Comparison of ENCODE assay signal across 8 mouse cellular contexts in the genomic region with DNA sequence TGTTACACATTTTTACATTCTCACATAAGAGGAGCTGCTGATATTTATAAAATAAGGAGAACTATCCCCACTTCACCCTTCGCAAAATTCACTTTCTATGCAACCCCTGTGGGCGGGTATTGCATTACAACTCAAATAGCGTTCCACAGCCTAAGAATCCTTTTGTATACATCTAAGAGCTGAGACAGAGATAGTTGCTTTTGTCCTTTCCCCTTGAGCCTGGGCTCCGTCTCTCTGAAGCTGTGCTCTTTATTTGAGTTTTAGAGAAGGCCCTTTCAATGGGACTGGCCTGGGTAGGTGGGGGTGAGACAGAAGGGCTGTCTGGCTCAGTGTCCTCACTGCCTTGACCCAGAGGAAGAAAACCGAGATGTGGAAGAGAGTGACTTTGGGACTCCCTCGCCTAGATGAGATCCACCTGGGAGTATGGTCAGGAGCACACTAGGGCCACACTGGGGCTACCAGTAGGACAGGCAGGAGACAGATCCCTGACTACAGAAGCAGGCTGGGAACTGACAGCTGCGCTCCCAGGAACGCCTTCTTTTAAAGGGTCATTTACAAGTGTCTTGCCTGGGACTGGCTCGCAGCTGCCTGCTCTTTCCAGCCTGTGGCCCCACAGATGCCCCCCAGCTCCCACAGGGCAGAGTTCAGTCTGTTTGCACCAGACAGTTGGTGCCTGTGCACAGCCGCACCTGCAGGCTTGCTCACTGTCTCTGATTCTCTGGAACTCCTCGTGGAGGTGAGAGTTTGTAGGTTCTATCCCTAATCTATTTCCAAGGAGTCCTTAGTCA.
A peak's percentile ranks its signal among the peaks of the same experiment; 100 is the strongest.
DNase-seq lines count a peak whose midpoint lies in the region; ATAC-seq and TF ChIP-seq lines count a peak whose summit lies in the region.

No protein-coding gene starts in this region.

- H3K9me3 ChIP-seq in heart, embryonic 10.5 days, result no peaks in the 10 kb centered on the region
- H3K9me3 ChIP-seq in forebrain, embryonic 14.5 days (replicated peaks; ENCODE audit: control insufficient read depth, low read length), result no peaks in the 10 kb centered on the region
- no peaks in the 10 kb centered on the region for H3K9me3 ChIP-seq in neural tube, embryonic 11.5 days (ENCODE audit: control insufficient read depth, low read length)

- peaks cover 22% of the 10 kb centered on the region for H3K27me3 ChIP-seq in heart, embryonic 10.5 days (ENCODE audit: insufficient read depth, poor library complexity, severe bottlenecking)
- 0 out of 2 replicates have a peak, but pooled peaks cover 2% of the 10 kb centered on the region for H3K27me3 ChIP-seq in forebrain, embryonic 14.5 days (replicated peaks; ENCODE audit: control insufficient read depth, insufficient read depth, low read length)
- H3K27me3 ChIP-seq in neural tube, embryonic 11.5 days (ENCODE audit: control insufficient read depth, insufficient read depth, low read length), result no peaks in the 10 kb centered on the region; the same call in 1 of the 2 replicates
- H3K27me3 ChIP-seq in cerebellum, adult 2 months (ENCODE audit: control insufficient read depth, insufficient read depth, low read length), result peaks cover 2% of the 10 kb centered on the region; the same call in 1 of the 2 replicates

- ATAC-seq in forebrain, embryonic 14.5 days, result peak; percentile 64
- ATAC-seq in neural tube, embryonic 11.5 days (ENCODE audit: insufficient read depth, low FRiP score, low TSS enrichment), result peak; percentile 81
- ATAC-seq in inflammation-experienced regulatory T-cells, adult 6 months, result no peak

- H3K4me3 ChIP-seq in heart, embryonic 10.5 days, result peak overlapping the region; percentile 60
- H3K4me3 ChIP-seq in forebrain, embryonic 14.5 days (ENCODE audit: low read depth, low read length), result peak overlapping the region; percentile 28
- peak overlapping the region; percentile 31 for H3K4me3 ChIP-seq in neural tube, embryonic 11.5 days (ENCODE audit: low read depth, low read length)
- H3K4me3 ChIP-seq in cerebellum, adult 2 months (replicated peaks; ENCODE audit: insufficient read depth, low read depth, low read length), result no peak overlapping the region

- H3K36me3 ChIP-seq in heart, embryonic 10.5 days, result no peaks in the 10 kb centered on the region
- no peaks in the 10 kb centered on the region for H3K36me3 ChIP-seq in forebrain, embryonic 14.5 days (ENCODE audit: control insufficient read depth, insufficient read depth, low read length)
- H3K36me3 ChIP-seq in neural tube, embryonic 11.5 days (ENCODE audit: control insufficient read depth, insufficient read depth, low read length), result no peaks in the 10 kb centered on the region

- no peak for DNase-seq in heart, embryonic 10.5 days (ENCODE audit: low spot score)
- no peak for DNase-seq in heart, adult 18-20 months
- peak; percentile 47 for DNase-seq in forebrain, embryonic 14.5 days (ENCODE audit: low spot score)
- DNase-seq in kidney, postnatal 14 days, result peak; percentile 65
- peak; percentile 80 for DNase-seq in neural tube, embryonic 11.5 days (ENCODE audit: low spot score)
- no peak for DNase-seq in cerebellum, adult 2 months
- no peak for DNase-seq in urinary bladder, postnatal 36 days (ENCODE audit: low spot score in 2 of 2)

- TF ChIP-seq POLR2A in cerebellum, adult 2 months (IDR thresholded peaks at IDR 0.05; ENCODE audit: borderline replicate concordance, insufficient read depth, low read length), result no peak

- peak overlapping the region; percentile 55 for H3K4me2 ChIP-seq in forebrain, embryonic 14.5 days (ENCODE audit: low read length)
- H3K4me2 ChIP-seq in neural tube, embryonic 11.5 days (ENCODE audit: low read depth), result peak overlapping the region; percentile 58

- H3K4me1 ChIP-seq in heart, embryonic 10.5 days, result peaks cover 11% of the 10 kb centered on the region
- H3K4me1 ChIP-seq in forebrain, embryonic 14.5 days (ENCODE audit: control insufficient read depth, insufficient read depth, low read length), result peaks cover 9% of the 10 kb centered on the region; the same call in 1 of the 2 replicates
- H3K4me1 ChIP-seq in neural tube, embryonic 11.5 days (ENCODE audit: control insufficient read depth, insufficient read depth, low read length), result peaks cover 14% of the 10 kb centered on the region; the same call in 1 of the 2 replicates
- H3K4me1 ChIP-seq in cerebellum, adult 2 months (ENCODE audit: control insufficient read depth, insufficient read depth, low read length), result no peaks in the 10 kb centered on the region; the same call in 1 of the 2 replicates

- H3K27ac ChIP-seq in heart, embryonic 10.5 days, result peak overlapping the region; percentile 75; the same call in 1 of the 2 replicates
- no peak overlapping the region for H3K27ac ChIP-seq in forebrain, embryonic 14.5 days (ENCODE audit: low read depth, low read length)
- H3K27ac ChIP-seq in neural tube, embryonic 11.5 days (ENCODE audit: low read depth, low read length), result peak overlapping the region; percentile 95
- H3K27ac ChIP-seq in cerebellum, adult 2 months (ENCODE audit: insufficient read depth, low read length), result no peak overlapping the region

- H3K9ac ChIP-seq in forebrain, embryonic 14.5 days (ENCODE audit: low read length), result peak overlapping the region; percentile 52; the same call in 1 of the 2 replicates
- H3K9ac ChIP-seq in neural tube, embryonic 11.5 days (ENCODE audit: low read length), result peak overlapping the region; percentile 62

- WGBS in heart, embryonic 10.5 days, result 28% methylated on average over 11 of the region's 11 CpGs
- WGBS in forebrain, embryonic 14.5 days, result 10% methylated on average over 11 of the region's 11 CpGs
- WGBS in neural tube, embryonic 11.5 days, result 10% methylated on average over 11 of the region's 11 CpGs
- 44% methylated on average over 11 of the region's 11 CpGs for WGBS in cerebellum, adult 2 months

- TF ChIP-seq CTCF in cerebellum, adult 2 months (IDR thresholded peaks at IDR 0.05; ENCODE audit: borderline replicate concordance, insufficient read depth, low read depth, low read length), result no peak

Comparison
In these comparisons a context has a peak if more than half of its experiments do, and no peak if none do; other contexts are left out.
1. DNase-seq: peak in forebrain, embryonic 14.5 days (single experiment), kidney, postnatal 14 days (single experiment) and neural tube, embryonic 11.5 days (single experiment); none in heart, embryonic 10.5 days (single experiment), heart, adult 18-20 months (0 of 2), cerebellum, adult 2 months (0 of 2) and urinary bladder, postnatal 36 days (0 of 2).
2. H3K27ac ChIP-seq: peak in heart, embryonic 10.5 days (single experiment) and neural tube, embryonic 11.5 days (single experiment); none in forebrain, embryonic 14.5 days (single experiment) and cerebellum, adult 2 months (single experiment).